Mouse (Mus musculus) forebrain, embryonic 16.5 days (tissue): ENCODE data around the gene Rpl37. TPM values are rescaled to one million over a fixed set of nuclear protein-coding genes. Genes with fewer than 3 reads are reported as not detected.

Experiments used
- ATAC-seq: fragments of 200-750 bp; cut with Nextera tagmentation; 2 replicates; pipeline ENCODE4 v1.8.0; 2017; ENCODE audit warnings: mild to moderate bottlenecking, moderate library complexity
- H3K27ac ChIP-seq: fragments of 300-500 bp; sonication (generic); 2 replicates; pipeline ENCODE4 v1.5.1; 2014; ENCODE audit warnings: low read length, control low read depth
- H3K27me3 ChIP-seq: fragments of 300-500 bp; sonication (generic); replicated peaks from 2 replicates; pipeline ENCODE4 v1.6.1; 2014; ENCODE audit warnings: low read length; ENCODE audit not compliant: control insufficient read depth, insufficient read depth
- H3K36me3 ChIP-seq: fragments of 300-500 bp; sonication (generic); 2 replicates; pipeline ENCODE4 v1.6.1; 2014; ENCODE audit not compliant: control insufficient read depth, insufficient read depth
- H3K4me1 ChIP-seq: fragments of 300-500 bp; sonication (generic); replicated peaks from 2 replicates; pipeline ENCODE4 v1.6.1; 2014; ENCODE audit warnings: low read length; ENCODE audit not compliant: control insufficient read depth, insufficient read depth
- H3K4me2 ChIP-seq: fragments of 300-500 bp; sonication (generic); 2 replicates; pipeline ENCODE4 v1.6.1; 2014; ENCODE audit warnings: mild to moderate bottlenecking, low read length, control low read depth
- H3K4me3 ChIP-seq: fragments of 300-500 bp; sonication (generic); replicated peaks from 2 replicates; pipeline ENCODE4 v1.5.1; 2014; ENCODE audit warnings: mild to moderate bottlenecking, low read length, control low read depth
- H3K9ac ChIP-seq: fragments of 300-500 bp; sonication (generic); replicated peaks from 2 replicates; pipeline ENCODE4 v1.6.1; 2014; ENCODE audit warnings: low read depth, low read length, control low read depth
- H3K9me3 ChIP-seq: fragments of 300-500 bp; sonication (generic); 2 replicates; pipeline ENCODE4 v1.6.1; 2016; ENCODE audit warnings: low read length; ENCODE audit not compliant: control insufficient read depth
- WGBS: fragments of 180-500 bp; shearing (Covaris S2); extraction: QIAGEN DNeasy Blood & Tissue Kit; methylation state at CpG from one replicate; pipeline ENCODE4 v1.1.7; 2014; 5-methylcytosine and 5-hydroxymethylcytosine counted together
- polyA plus RNA-seq: library from polyadenylated mRNA; unstranded; fragments of >200 nt; fragmentation: Nextera tagmentation; extraction: Ambion mirVana; gene quantifications from 2 replicates; pipeline ENCODE4 v1.2.1, GENCODE M21; 2015

Gene Rpl37
- polyA plus RNA-seq, 1 experiment from 2014 or later: 335 TPM

GRCm38 (mm10) chr15:5143361-5144020, 27.0 kb downstream of the Rpl37 start, which contains the start of gene Prkaa1:
TSS of gene Prkaa1 (plus strand) at chr15:5143861.
- under 1% methylated on average over 60 of the region's 80 CpGs for WGBS
- peaks cover 14% of the 10 kb centered on the region for H3K4me1 ChIP-seq

GRCm38 (mm10) chr15:5144021-5144778, 27.8 kb downstream of the Rpl37 start:
- Histone ChIP-seq H3K27me3 (no peaks in the 10 kb centered on the region), H3K36me3 (no peaks in the 10 kb centered on the region), H3K4me2 (peak overlapping the region; percentile 88), H3K27ac (peak overlapping the region; percentile 91), H3K9ac (peak overlapping the region; percentile 89), H3K4me1 (peaks cover 17% of the 10 kb centered on the region), H3K4me3 (peak overlapping the region; percentile 91), H3K9me3 (no peaks in the 10 kb centered on the region)
- WGBS: under 1% methylated on average over 45 of the region's 61 CpGs
- ATAC-seq: peak; percentile 92

More at GRCm38 (mm10) chr15:5143361-5144020, 27.0 kb downstream of the Rpl37 start, which contains the start of gene Prkaa1:
- peak within 1 kb of the TSS; percentile 91 for H3K27ac ChIP-seq
- H3K36me3 ChIP-seq: no peaks in the 10 kb centered on the region
- H3K4me3 ChIP-seq: peak within 1 kb of the TSS; percentile 91
- peak within 1 kb of the TSS; percentile 89 for H3K9ac ChIP-seq
- H3K27me3 ChIP-seq: no peaks in the 10 kb centered on the region
- peak; percentile 92 for ATAC-seq
- H3K4me2 ChIP-seq: peak within 1 kb of the TSS; percentile 88
- H3K9me3 ChIP-seq: no peaks in the 10 kb centered on the region

DNA sequence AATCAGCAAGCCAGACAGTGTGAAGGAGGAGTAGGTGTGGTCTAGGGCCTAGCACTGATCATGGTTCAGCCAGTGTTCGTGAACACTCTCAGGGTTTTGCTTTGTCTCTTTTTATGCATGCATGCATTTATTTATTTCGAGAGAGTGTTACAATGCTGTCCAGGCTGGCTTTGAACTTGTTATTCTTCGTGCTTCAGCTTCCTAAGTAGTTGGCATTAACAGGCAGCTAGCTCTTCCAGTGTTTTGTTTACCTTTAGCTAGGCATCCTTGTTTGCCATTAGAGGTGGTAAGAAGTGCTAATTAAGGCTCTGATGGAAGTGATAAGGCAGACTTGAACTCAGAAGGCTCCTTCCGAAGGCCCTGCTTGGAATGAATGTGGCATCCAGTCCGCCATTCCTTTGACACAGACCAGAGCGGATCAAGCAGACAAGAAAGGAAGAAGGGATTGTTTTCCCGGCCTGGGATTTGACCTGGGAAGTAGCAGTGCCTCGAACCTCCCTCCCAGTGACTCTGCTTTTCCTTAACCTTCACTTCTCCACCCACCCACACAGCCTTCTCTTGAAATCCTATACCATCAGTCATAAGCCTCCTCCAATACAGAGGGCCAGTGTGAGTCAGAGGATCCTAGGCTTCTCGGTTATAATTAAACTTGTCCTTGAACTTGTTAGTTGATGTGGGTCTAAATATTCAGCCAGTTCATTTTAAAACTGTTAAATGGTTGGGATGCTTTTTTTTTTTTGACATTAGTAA, 28.9 kb downstream of the Rpl37 start:
- H3K4me2 ChIP-seq: peak overlapping the region; percentile 88
- ATAC-seq: no peak
- H3K4me3 ChIP-seq: no peak overlapping the region
- no peaks in the 10 kb centered on the region for H3K36me3 ChIP-seq
- H3K9me3 ChIP-seq: no peaks in the 10 kb centered on the region
- H3K9ac ChIP-seq: no peak overlapping the region
- peaks cover 20% of the 10 kb centered on the region for H3K4me1 ChIP-seq
- 44% methylated on average over 9 of the region's 9 CpGs for WGBS
- no peaks in the 10 kb centered on the region for H3K27me3 ChIP-seq
- H3K27ac ChIP-seq: no peak overlapping the region

DNA sequence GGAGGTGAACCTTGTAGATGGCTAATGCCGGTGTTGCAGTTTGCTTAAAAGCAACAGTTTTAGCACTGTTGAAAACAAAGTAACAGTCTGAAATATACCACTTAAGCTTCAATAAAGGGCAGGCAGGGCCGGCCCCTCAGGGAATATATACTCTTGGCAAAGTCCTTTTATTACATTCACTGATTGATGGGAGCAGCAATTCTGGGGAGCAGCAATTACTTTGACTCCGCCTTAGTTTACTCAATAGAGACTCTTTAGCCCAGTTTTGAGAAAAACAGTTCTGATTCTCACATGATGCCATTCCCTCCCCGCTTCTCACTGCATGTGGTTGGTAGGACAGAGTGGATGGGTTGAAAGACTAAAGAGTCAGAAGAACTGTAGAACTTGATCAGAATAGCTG, 32.7 kb downstream of the Rpl37 start:
- Histone ChIP-seq H3K36me3 (no peaks in the 10 kb centered on the region), H3K4me1 (peaks cover 20% of the 10 kb centered on the region), H3K27ac (no peak overlapping the region), H3K27me3 (no peaks in the 10 kb centered on the region), H3K4me2 (no peak overlapping the region), H3K9ac (no peak overlapping the region), H3K9me3 (no peaks in the 10 kb centered on the region), H3K4me3 (no peak overlapping the region)
- ATAC-seq: no peak
- 43% methylated on average over 4 of the region's 4 CpGs for WGBS

DNA sequence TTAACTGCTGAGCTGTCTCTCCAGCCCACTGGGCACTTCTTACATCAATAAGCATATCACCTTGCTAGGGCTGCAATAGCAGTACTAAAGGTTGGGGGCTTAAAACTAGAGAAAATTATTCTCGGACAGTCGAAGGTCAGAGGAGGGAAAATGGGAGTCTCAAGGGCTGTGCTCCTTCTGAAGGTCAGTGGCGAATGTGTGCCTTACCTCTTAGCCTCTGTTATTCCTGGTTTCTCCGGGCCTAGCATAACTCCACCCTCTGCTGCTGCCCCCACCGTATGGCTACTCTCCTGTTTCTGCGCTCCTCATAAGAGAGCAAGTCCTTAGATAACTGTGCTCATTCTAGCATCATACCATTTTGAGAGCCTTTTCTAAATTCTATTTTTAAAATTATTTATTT, 35.7 kb downstream of the Rpl37 start:
- Histone ChIP-seq H3K4me2 (no peak overlapping the region), H3K36me3 (no peaks in the 10 kb centered on the region), H3K27me3 (no peaks in the 10 kb centered on the region), H3K9me3 (no peaks in the 10 kb centered on the region), H3K4me1 (peaks cover 17% of the 10 kb centered on the region), H3K27ac (no peak overlapping the region), H3K4me3 (no peak overlapping the region), H3K9ac (no peak overlapping the region)
- 97% methylated on average over 6 of the region's 6 CpGs for WGBS
- ATAC-seq: no peak

- 85% methylated on average over 9 of the region's 9 CpGs for WGBS
Measured at GRCm38 (mm10) chr15:5154621-5155020, 38.2 kb downstream of the Rpl37 start.

GRCm38 (mm10) chr15:5155093-5155492, 38.6 kb downstream of the Rpl37 start:
- no peak overlapping the region for H3K4me3 ChIP-seq
- H3K9ac ChIP-seq: no peak overlapping the region
- no peaks in the 10 kb centered on the region for H3K9me3 ChIP-seq
- H3K4me2 ChIP-seq: no peak overlapping the region
- 50% methylated on average over 5 of the region's 5 CpGs for WGBS
- no peaks in the 10 kb centered on the region for H3K27me3 ChIP-seq
- no peak overlapping the region for H3K27ac ChIP-seq
- peaks cover 9% of the 10 kb centered on the region for H3K4me1 ChIP-seq
- no peak for ATAC-seq
- H3K36me3 ChIP-seq: no peaks in the 10 kb centered on the region

More at GRCm38 (mm10) chr15:5154621-5155020, 38.2 kb downstream of the Rpl37 start:
- no peak for ATAC-seq
- no peaks in the 10 kb centered on the region for H3K27me3 ChIP-seq
- peaks cover 9% of the 10 kb centered on the region for H3K4me1 ChIP-seq
- no peak overlapping the region for H3K9ac ChIP-seq
- no peaks in the 10 kb centered on the region for H3K36me3 ChIP-seq
- H3K4me2 ChIP-seq: no peak overlapping the region
- no peaks in the 10 kb centered on the region for H3K9me3 ChIP-seq
- no peak overlapping the region for H3K4me3 ChIP-seq
- no peak overlapping the region for H3K27ac ChIP-seq

- H3K36me3 ChIP-seq: no peaks in the 10 kb centered on the region
- ATAC-seq: 0 out of 2 replicates have a peak, but pooled peaks have one; percentile 18
- no peak overlapping the region for H3K9ac ChIP-seq
- no peak overlapping the region for H3K4me2 ChIP-seq
- H3K9me3 ChIP-seq: no peaks in the 10 kb centered on the region
- no peak overlapping the region for H3K4me3 ChIP-seq
- 84% methylated on average over 4 of the region's 4 CpGs for WGBS
- no peaks in the 10 kb centered on the region for H3K27me3 ChIP-seq
- no peak overlapping the region for H3K27ac ChIP-seq
- peaks cover 9% of the 10 kb centered on the region for H3K4me1 ChIP-seq
Measured at GRCm38 (mm10) chr15:5156355-5156754, 39.9 kb downstream of the Rpl37 start.

- ATAC-seq: peak; percentile 35; the same call in 1 of the 2 replicates
- H3K27ac ChIP-seq: no peak overlapping the region
- 56% methylated on average over 1 of the region's 1 CpGs for WGBS
Measured at GRCm38 (mm10) chr15:5157386-5157785, 40.9 kb downstream of the Rpl37 start.

More at GRCm38 (mm10) chr15:5157386-5157785, 40.9 kb downstream of the Rpl37 start:
- Histone ChIP-seq H3K27me3 (no peaks in the 10 kb centered on the region), H3K4me3 (no peak overlapping the region), H3K36me3 (no peaks in the 10 kb centered on the region), H3K9me3 (no peaks in the 10 kb centered on the region), H3K9ac (no peak overlapping the region), H3K4me2 (no peak overlapping the region), H3K4me1 (peaks cover 9% of the 10 kb centered on the region)
